Mouse (Mus musculus) MEL (cell line): Measurements from ENCODE around the gene Gcnt2.

Experiments
- CTCF ChIP-seq, 3 experiments: IDR thresholded peaks in 2 of 3; conservative IDR thresholded peaks in 1 of 3; 2 replicates each; pipeline ENCODE4 v1.5.1; 2011 to 2012; ENCODE audit warnings: low read length in 3 of 3, low read depth in 2 of 3, mild to moderate bottlenecking in 2 of 3, improper control_type of control experiment in 1 of 3, inconsistent platforms in 1 of 3, mixed read lengths in 1 of 3, moderate library complexity in 1 of 3; ENCODE audit not compliant: control insufficient read depth in 1 of 3, insufficient read depth in 1 of 3, poor library complexity in 1 of 3, severe bottlenecking in 1 of 3
- EP300 ChIP-seq, 2 experiments: IDR thresholded peaks; 2 replicates each; pipeline ENCODE4 v1.6.1; 2011; ENCODE audit warnings: improper control_type of control experiment in 2 of 2, low read length in 2 of 2, low read depth in 1 of 2, mild to moderate bottlenecking in 1 of 2
- POLR2A ChIP-seq, 2 experiments: IDR thresholded peaks; 2 replicates each; pipeline ENCODE4 v1.6.1; 2011 to 2012; ENCODE audit warnings: low read length in 2 of 2, mild to moderate bottlenecking in 2 of 2, control low read depth in 1 of 2, improper control_type of control experiment in 1 of 2, low read depth in 1 of 2, moderate library complexity in 1 of 2; ENCODE audit not compliant: control insufficient read depth in 1 of 2, insufficient read depth in 1 of 2, poor library complexity in 1 of 2
- RAD21 ChIP-seq: IDR thresholded peaks from 2 replicates; pipeline ENCODE4 v1.6.1; 2011; ENCODE audit warnings: mild to moderate bottlenecking, low read depth, low read length, improper control_type of control experiment

DNA sequence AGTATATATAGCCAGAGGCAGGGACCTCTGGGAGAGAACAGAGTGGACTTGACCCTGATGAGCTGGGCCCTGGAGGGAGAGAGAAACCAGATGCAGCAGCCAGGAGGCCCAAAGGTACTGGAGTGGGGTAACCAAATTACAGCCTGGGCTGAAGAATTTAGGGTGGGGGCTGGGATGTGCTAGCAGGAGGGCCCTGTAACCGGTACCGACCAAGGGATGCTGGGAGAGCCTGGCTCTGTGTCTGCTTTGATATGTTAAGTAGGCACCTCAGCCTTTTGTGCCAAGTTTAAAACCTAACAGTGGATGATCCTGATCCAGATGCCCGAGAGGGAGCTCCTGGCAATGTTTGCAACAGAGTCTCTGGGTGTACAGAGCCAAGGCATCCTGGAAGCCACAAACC, 84.8 kb downstream of the Gcnt2 start:
- no peak for TF ChIP-seq CTCF (IDR thresholded peaks at IDR 0.05 in 2 of 3, conservative IDR thresholded peaks at IDR 0.05 in 1 of 3; ENCODE audit: control insufficient read depth in 1 of 3, insufficient read depth in 1 of 3, low read depth in 2 of 3, low read length in 3 of 3, poor library complexity in 1 of 3, severe bottlenecking in 1 of 3)
- TF ChIP-seq RAD21, result no peak
- no peak for TF ChIP-seq POLR2A (IDR thresholded peaks at IDR 0.05; ENCODE audit: control insufficient read depth in 1 of 2, insufficient read depth in 1 of 2, low read depth in 1 of 2, low read length in 2 of 2, poor library complexity in 1 of 2)
- no peak for TF ChIP-seq EP300 (IDR thresholded peaks at IDR 0.05; ENCODE audit: low read depth in 1 of 2, low read length in 2 of 2)
